Mouse (Mus musculus): ENCODE measurements around the gene Lmntd2.

GRCm38 (mm10) chr7:141229702-141230101 is 15.8 kb upstream of the Lmntd2 start:
- no peak for TF ChIP-seq POLR2A (IDR thresholded peaks at IDR 0.05; ENCODE audit: borderline replicate concordance, extremely low read depth, insufficient read depth, insufficient read length, poor library complexity, severe bottlenecking)
- TF ChIP-seq CTCF (IDR thresholded peaks at IDR 0.05; ENCODE audit: borderline replicate concordance, extremely low read depth, insufficient read depth, insufficient read length), result no peak

All from brain, embryonic 14.5 days (tissue).